Mouse (Mus musculus): ENCODE data around the gene Prune1. TPM values are rescaled to one million over a fixed set of nuclear protein-coding genes. Genes with fewer than 3 reads are reported as not detected.

The Prune1 gene
- total and polyA plus RNA-seq, 3 experiments = 8.4 to 9.1 (median 8.5) TPM

GRCm38 (mm10) chr3:95223041-95223440 lies 58.8 kb downstream of the Prune1 start:
- Histone ChIP-seq H3K9ac (ENCODE audit: insufficient read depth, low read depth) (no peak overlapping the region), H3K9me3 (replicated peaks; ENCODE audit: low read length) (peaks cover 3% of the 10 kb centered on the region), H3K4me2 (ENCODE audit: insufficient read depth, low read depth, poor library complexity, severe bottlenecking) (no peak overlapping the region), H3K4me1 (ENCODE audit: control insufficient read depth in 1 of 2, insufficient read depth in 2 of 2) (peaks cover 0 to 39% of the 10 kb centered on the region in 2 experiments; a peak in 3 of 4 replicates), H3K27ac (ENCODE audit: insufficient read depth, low read depth) (no peak overlapping the region), H3K27me3 (replicated peaks) (no peaks in the 10 kb centered on the region), H3K36me3 (replicated peaks in 1 of 2; ENCODE audit: control insufficient read depth in 1 of 2, insufficient read depth in 1 of 2, low read length in 1 of 2) (peaks cover 40 to 68% of the 10 kb centered on the region in 2 experiments), H3K79me2 (replicated peaks; ENCODE audit: control insufficient read depth, extremely low read depth, insufficient read depth, poor library complexity, severe bottlenecking) (peaks cover 55% of the 10 kb centered on the region), H3K4me3 (replicated peaks in 1 of 3; ENCODE audit: low read depth in 2 of 3, low read length in 2 of 3, poor library complexity in 1 of 3) (no peak overlapping the region)
- DNase-seq (ENCODE audit: extremely low read depth) = no peak
- dilution Hi-C loops (cut with MboI; ENCODE audit: extremely low pct_ligation_motif_present, extremely low pct_unique_long_range_greater_than_20kb, low sequenced_read_pairs) (no loop called here), in situ Hi-C loops (cut with MboI; ENCODE audit: low pct_ligation_motif_present, low pct_unique_long_range_greater_than_20kb, low sequenced_read_pairs) (loop anchor here (5.0 kb wide), 1 partner anchor 34 kb away; no protein-coding TSS in a partner anchor)
- TF ChIP-seq ETS1 (conservative IDR thresholded peaks at IDR 0.05; ENCODE audit: low read depth, low read length) (no peak), MEF2A (IDR thresholded peaks at IDR 0.05; ENCODE audit: borderline replicate concordance, low read depth, low read length) (no peak), IRF4 (IDR thresholded peaks at IDR 0.05; ENCODE audit: low read depth, low read length) (no peak), POLR2A (IDR thresholded peaks at IDR 0.05; ENCODE audit: low read depth, low read length) (0 out of 2 replicates have a peak, but pooled peaks have one; percentile 13), POLR2AphosphoS2 (IDR thresholded peaks at IDR 0.05; ENCODE audit: low read depth, low read length) (no peak), BHLHE40 (IDR thresholded peaks at IDR 0.05; ENCODE audit: low read depth, low read length) (no peak), JUND (conservative IDR thresholded peaks at IDR 0.05; ENCODE audit: low read depth, low read length) (no peak), NELFE (IDR thresholded peaks at IDR 0.05; ENCODE audit: low read depth, low read length) (no peak), USF2 (conservative IDR thresholded peaks at IDR 0.05; ENCODE audit: low read depth, low read length) (no peak), RCOR1 (conservative IDR thresholded peaks at IDR 0.05; ENCODE audit: low read depth, low read length) (no peak), CTCF (conservative IDR thresholded peaks at IDR 0.05 in 1 of 2, IDR thresholded peaks at IDR 0.05 in 1 of 2; ENCODE audit: low read depth in 2 of 2, low read length in 2 of 2) (0 out of 4 replicates have a peak, but pooled peaks of 1 of the 2 experiments have one; percentile 0), ZKSCAN1 (IDR thresholded peaks at IDR 0.05; ENCODE audit: borderline replicate concordance, low read depth, low read length) (no peak)

- in situ Hi-C loops (cut with MboI; ENCODE audit: low pct_ligation_motif_present, low pct_unique_long_range_greater_than_20kb, low sequenced_read_pairs) (loop anchor here (10.0 kb wide), 1 partner anchor 74 kb away; the partner anchor contains the start of gene Tnfaip8l2), dilution Hi-C loops (cut with MboI; ENCODE audit: extremely low pct_ligation_motif_present, extremely low pct_unique_long_range_greater_than_20kb, low sequenced_read_pairs) (no loop called here)
- H3K9ac ChIP-seq (ENCODE audit: insufficient read depth, low read depth) = peak overlapping the region; percentile 99
- H3K4me3 ChIP-seq (replicated peaks in 1 of 3; ENCODE audit: low read depth in 2 of 3, low read length in 2 of 3, poor library complexity in 1 of 3) = peak overlapping the region; percentile 54 to 89 (median 79)
- no peak for TF ChIP-seq USF1 (IDR thresholded peaks at IDR 0.05; ENCODE audit: low read depth, low read length)
- TF ChIP-seq IRF4 (IDR thresholded peaks at IDR 0.05; ENCODE audit: low read depth, low read length) = no peak
- peak; percentile 8 to 32; a peak in 1 of 4 replicates for TF ChIP-seq CTCF (conservative IDR thresholded peaks at IDR 0.05 in 1 of 2, IDR thresholded peaks at IDR 0.05 in 1 of 2; ENCODE audit: low read depth in 2 of 2, low read length in 2 of 2)
- no peak for TF ChIP-seq MEF2A (IDR thresholded peaks at IDR 0.05; ENCODE audit: borderline replicate concordance, low read depth, low read length)
- no peak for TF ChIP-seq NRF1 (IDR thresholded peaks at IDR 0.05; ENCODE audit: low read depth, low read length)
- TF ChIP-seq SMC3 (IDR thresholded peaks at IDR 0.05; ENCODE audit: low read depth, low read length) = no peak
- TF ChIP-seq ZMIZ1 (IDR thresholded peaks at IDR 0.05; ENCODE audit: low read depth, low read length) = no peak
- TF ChIP-seq GABPA (IDR thresholded peaks at IDR 0.05; ENCODE audit: insufficient replicate concordance, low read depth, low read length) = no peak
- no peak for TF ChIP-seq E2F4 (IDR thresholded peaks at IDR 0.05; ENCODE audit: insufficient replicate concordance, low read depth, low read length)
- 0 out of 2 replicates have a peak, but pooled peaks have one; percentile 38 for TF ChIP-seq MYC (IDR thresholded peaks at IDR 0.05; ENCODE audit: low read depth, low read length)
- no peak for TF ChIP-seq RAD21 (IDR thresholded peaks at IDR 0.05; ENCODE audit: low read depth, low read length)
- TF ChIP-seq MAFK (IDR thresholded peaks at IDR 0.05; ENCODE audit: insufficient replicate concordance, low read length) = no peak
- TF ChIP-seq ZNF384 (IDR thresholded peaks at IDR 0.05; ENCODE audit: low read depth, low read length) = no peak
- peak; percentile 86 for DNase-seq (ENCODE audit: extremely low read depth)
- H3K27me3 ChIP-seq (replicated peaks) = no peaks in the 10 kb centered on the region
- H3K9me3 ChIP-seq (replicated peaks; ENCODE audit: low read length) = no peaks in the 10 kb centered on the region
- peaks cover 0 to 35% of the 10 kb centered on the region in 2 experiments; a peak in 1 of 4 replicates for H3K4me1 ChIP-seq (ENCODE audit: control insufficient read depth in 1 of 2, insufficient read depth in 2 of 2)
- H3K27ac ChIP-seq (ENCODE audit: insufficient read depth, low read depth) = peak overlapping the region; percentile 94
- H3K36me3 ChIP-seq (replicated peaks in 1 of 2; ENCODE audit: control insufficient read depth in 1 of 2, insufficient read depth in 1 of 2, low read length in 1 of 2) = peaks cover 40 to 68% of the 10 kb centered on the region in 2 experiments
- H3K4me2 ChIP-seq (ENCODE audit: insufficient read depth, low read depth, poor library complexity, severe bottlenecking) = peak overlapping the region; percentile 84
- peaks cover 26% of the 10 kb centered on the region for H3K79me2 ChIP-seq (replicated peaks; ENCODE audit: control insufficient read depth, extremely low read depth, insufficient read depth, poor library complexity, severe bottlenecking)
Observed at GRCm38 (mm10) chr3:95218466-95219137, 63.3 kb downstream of the Prune1 start.
